Mouse (Mus musculus): ENCODE measurements around the gene Mkrn2. TPM values are rescaled to one million over a fixed set of nuclear protein-coding genes. Genes with fewer than 3 reads are reported as not detected.

The Mkrn2 gene
- polyA plus RNA-seq, 1 experiment from 2014 or later: 29.3 TPM

DNA sequence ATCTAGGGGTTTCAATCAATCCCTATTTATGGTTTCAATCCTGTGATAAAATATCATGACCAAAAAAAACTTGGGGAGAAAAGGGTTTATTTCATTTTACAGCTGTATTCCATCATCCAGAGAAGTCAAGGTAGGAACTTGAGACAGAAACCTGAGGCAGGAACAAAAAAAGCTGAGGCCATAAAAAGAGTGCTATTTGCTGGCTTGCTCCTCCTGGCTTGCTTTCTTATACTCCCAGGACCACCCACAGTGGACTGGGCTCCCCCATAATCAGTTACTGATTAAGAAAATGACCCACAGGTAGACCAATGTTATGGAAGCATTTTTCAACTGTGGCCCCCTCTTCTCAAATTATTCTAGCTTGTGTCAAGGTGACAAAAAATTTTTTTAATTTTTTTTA is 50.0 kb downstream of the Mkrn2 start:
- Histone ChIP-seq H3K9me3 (no peaks in the 10 kb centered on the region), H3K4me3 (no peak overlapping the region), H3K27me3 (no peaks in the 10 kb centered on the region), H3K4me2 (no peak overlapping the region), H3K9ac (no peak overlapping the region), H3K36me3 (no peaks in the 10 kb centered on the region), H3K27ac (no peak overlapping the region), H3K4me1 (peaks cover 11% of the 10 kb centered on the region; the same call in 1 of the 2 replicates)
- ATAC-seq (ENCODE audit: insufficient number of reproducible peaks, low FRiP score, low TSS enrichment, low read depth): no peak

- 45% methylated on average over 2 of the region's 2 CpGs for WGBS
- Histone ChIP-seq H3K36me3 (no peaks in the 10 kb centered on the region), H3K27me3 (no peaks in the 10 kb centered on the region), H3K9me3 (no peaks in the 10 kb centered on the region), H3K9ac (no peak overlapping the region), H3K4me2 (no peak overlapping the region), H3K4me1 (peaks cover 11% of the 10 kb centered on the region; the same call in 1 of the 2 replicates), H3K4me3 (no peak overlapping the region), H3K27ac (no peak overlapping the region)
- no peak for ATAC-seq (ENCODE audit: insufficient number of reproducible peaks, low FRiP score, low TSS enrichment, low read depth)
These were observed 52.2 kb downstream of the Mkrn2 start for GRCm38 (mm10) chr6:115653939-115654338.

GRCm38 (mm10) chr6:115658802-115659201 is 57.1 kb downstream of the Mkrn2 start:
- Histone ChIP-seq H3K4me3 (no peak overlapping the region), H3K4me1 (no peaks in the 10 kb centered on the region), H3K27me3 (no peaks in the 10 kb centered on the region), H3K4me2 (no peak overlapping the region), H3K27ac (no peak overlapping the region), H3K9ac (no peak overlapping the region), H3K36me3 (no peaks in the 10 kb centered on the region; the same call in 1 of the 2 replicates), H3K9me3 (no peaks in the 10 kb centered on the region)
- no peak for ATAC-seq (ENCODE audit: insufficient number of reproducible peaks, low FRiP score, low TSS enrichment, low read depth)

GRCm38 (mm10) chr6:115664268-115664667 is 62.6 kb downstream of the Mkrn2 start:
- H3K4me1 ChIP-seq: peaks cover 5% of the 10 kb centered on the region; the same call in 1 of the 2 replicates

GRCm38 (mm10) chr6:115666641-115667040 is 64.9 kb downstream of the Mkrn2 start:
- Histone ChIP-seq H3K4me1 (peaks cover 5% of the 10 kb centered on the region; the same call in 1 of the 2 replicates), H3K27me3 (no peaks in the 10 kb centered on the region), H3K9me3 (no peaks in the 10 kb centered on the region), H3K36me3 (peaks cover 3% of the 10 kb centered on the region; the same call in 1 of the 2 replicates), H3K27ac (no peak overlapping the region), H3K9ac (no peak overlapping the region), H3K4me3 (no peak overlapping the region), H3K4me2 (no peak overlapping the region)
- WGBS: 76% methylated on average over 4 of the region's 4 CpGs
- ATAC-seq (ENCODE audit: insufficient number of reproducible peaks, low FRiP score, low TSS enrichment, low read depth): no peak

More at GRCm38 (mm10) chr6:115664268-115664667, 62.6 kb downstream of the Mkrn2 start:
- ATAC-seq (ENCODE audit: insufficient number of reproducible peaks, low FRiP score, low TSS enrichment, low read depth): no peak
- 86% methylated on average over 3 of the region's 3 CpGs for WGBS
- H3K9me3 ChIP-seq: no peaks in the 10 kb centered on the region
- H3K9ac ChIP-seq: no peak overlapping the region
- H3K4me2 ChIP-seq: no peak overlapping the region
- no peaks in the 10 kb centered on the region for H3K27me3 ChIP-seq
- H3K27ac ChIP-seq: no peak overlapping the region
- peaks cover 3% of the 10 kb centered on the region; the same call in 1 of the 2 replicates for H3K36me3 ChIP-seq
- no peak overlapping the region for H3K4me3 ChIP-seq

Other genes starting within 250 kb of the Mkrn2 start
- 3.6 and 4.9 TPM in 2 replicates for gene Pparg, start 241.0 kb upstream of the Mkrn2 start, polyA plus RNA-seq (2015; fragmentation: Nextera tagmentation; extraction: Ambion mirVana)
- gene Tsen2, start 57.2 kb upstream of the Mkrn2 start, polyA plus RNA-seq (2015; fragmentation: Nextera tagmentation; extraction: Ambion mirVana): 27.6 and 28.1 TPM in 2 replicates
- 0.06 and 0.15 TPM in 2 replicates for gene Mkrn2os, start 9.3 kb upstream of the Mkrn2 start, polyA plus RNA-seq (2015; fragmentation: Nextera tagmentation; extraction: Ambion mirVana)
- gene Raf1, start 74.7 kb downstream of the Mkrn2 start, polyA plus RNA-seq (2015; fragmentation: Nextera tagmentation; extraction: Ambion mirVana): 79.5 and 87.3 TPM in 2 replicates
- gene Tmem40, start 160.5 kb downstream of the Mkrn2 start, polyA plus RNA-seq (2015; fragmentation: Nextera tagmentation; extraction: Ambion mirVana): 42.0 and 45.4 TPM in 2 replicates
- 33.8 and 36.2 TPM in 2 replicates for gene Cand2, start 172.6 kb downstream of the Mkrn2 start, polyA plus RNA-seq (2015; fragmentation: Nextera tagmentation; extraction: Ambion mirVana)
- gene Rpl32, start 206.8 kb downstream of the Mkrn2 start, polyA plus RNA-seq (2015; fragmentation: Nextera tagmentation; extraction: Ambion mirVana): 1,698 and 2,211 TPM in 2 replicates
- 0.21 and 0.32 TPM in 2 replicates for gene Efcab12, start 236.5 kb downstream of the Mkrn2 start, polyA plus RNA-seq (2015; fragmentation: Nextera tagmentation; extraction: Ambion mirVana)

Measured in limb, embryonic 15.5 days (tissue).